Mouse (Mus musculus): Measurements from ENCODE around the gene Tmed9.

- TF ChIP-seq POLR2A (IDR thresholded peaks at IDR 0.05; ENCODE audit: control insufficient read depth, low read depth, low read length) (no peak), CTCF (IDR thresholded peaks at IDR 0.05; ENCODE audit: control insufficient read depth, insufficient read depth, insufficient replicate concordance, low read depth, low read length) (no peak)
These were observed 45.8 kb downstream of the Tmed9 start for GRCm38 (mm10) chr13:55619328-55619727.

Data from testis, adult 2 months (tissue).